Mouse (Mus musculus): ENCODE measurements around the gene Dppa4. TPM values are rescaled to one million over a fixed set of nuclear protein-coding genes. Genes with fewer than 3 reads are reported as not detected.
"Not testable (repeated sequence)": the region's sequence is repeated elsewhere in the genome, so short reads cannot be mapped to it uniquely, and the experiment has no call there.

The Dppa4 gene
- total RNA-seq, 2 experiments from 2014 or later, result not detected

DNA sequence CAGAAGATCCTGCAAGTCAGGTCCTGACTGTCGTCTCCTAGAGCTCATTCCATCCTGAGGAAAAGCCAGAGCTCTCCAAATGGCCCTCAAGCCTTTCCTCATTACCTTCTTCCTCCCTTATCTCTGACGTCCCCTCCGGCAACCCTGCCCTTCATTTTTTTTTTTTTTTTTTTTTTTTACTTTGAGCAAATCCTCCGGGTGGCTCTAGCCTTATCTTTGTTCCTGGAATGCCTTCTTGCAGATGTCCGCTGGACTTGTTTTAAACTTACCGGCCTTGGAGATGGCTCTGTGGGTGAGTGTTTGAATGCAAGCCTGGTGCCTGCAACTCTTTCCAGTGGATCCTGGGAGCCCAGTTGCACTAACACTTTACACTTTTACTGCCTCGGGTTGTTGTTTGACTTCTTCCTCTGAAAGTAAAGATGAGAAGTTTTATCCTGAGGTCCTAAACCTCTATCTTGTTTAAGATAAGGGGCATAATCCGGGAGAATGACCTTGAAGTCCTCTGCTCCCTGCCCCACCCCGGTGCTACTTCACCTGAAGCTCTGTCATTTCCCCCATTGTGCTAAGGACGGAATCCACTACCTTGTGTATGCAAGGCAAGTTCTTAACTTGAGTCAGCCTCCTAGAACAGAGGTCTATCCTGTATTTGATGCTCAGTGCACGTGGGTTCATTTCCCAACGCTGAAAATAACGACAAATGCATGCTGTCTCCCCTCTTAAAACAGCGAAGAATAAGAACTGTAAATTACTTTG is 14.0 kb downstream of the Dppa4 start:
- Histone ChIP-seq H3K27ac (no peak overlapping the region), H3K4me3 (no peak overlapping the region)
- no peak for DNase-seq (ENCODE audit: extremely low spot score in 1 of 2, low spot score in 2 of 2)
- no peak for TF ChIP-seq CTCF (IDR thresholded peaks at IDR 0.05)
- intact Hi-C loops (cut with DNase I), result no loop called here

- DNase-seq (ENCODE audit: extremely low spot score in 1 of 2, low spot score in 2 of 2), result no peak
- Histone ChIP-seq H3K27ac (no peak overlapping the region), H3K4me3 (no peak overlapping the region)
- intact Hi-C loops (cut with DNase I), result no loop called here
- no peak for TF ChIP-seq CTCF (IDR thresholded peaks at IDR 0.05)
These were observed 16.4 kb downstream of the Dppa4 start for GRCm38 (mm10) chr16:48299884-48300283.

DNA sequence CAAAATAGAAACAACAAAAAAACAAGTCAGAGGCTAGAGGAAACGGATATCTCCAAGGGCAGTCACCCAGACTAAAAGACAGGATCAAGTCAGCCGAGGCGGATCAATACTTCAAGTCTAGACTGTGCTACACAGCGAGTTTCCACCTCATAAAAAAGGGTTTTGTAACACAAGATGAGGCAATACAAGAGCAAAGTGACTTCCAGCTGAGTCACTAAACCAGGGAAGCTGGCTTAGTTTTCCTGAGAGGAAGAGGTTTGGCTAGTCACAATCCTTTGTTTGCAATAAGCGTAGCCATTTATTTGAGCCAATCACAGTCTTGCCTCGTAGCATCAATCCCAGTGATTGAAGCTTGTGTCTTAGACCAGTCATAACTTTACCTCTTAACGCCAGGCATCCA is 20.0 kb downstream of the Dppa4 start, which contains the start of gene Dppa2:
TSS of gene Dppa2 (plus strand) at position 400 of the 400 bp plus-strand sequence.
- DNase-seq (ENCODE audit: extremely low spot score in 1 of 2, low spot score in 2 of 2), result no peak
- no peak for TF ChIP-seq CTCF (IDR thresholded peaks at IDR 0.05)
- no peak within 1 kb of the TSS for H3K4me3 ChIP-seq
- no peak within 1 kb of the TSS for H3K27ac ChIP-seq
- intact Hi-C loops (cut with DNase I), result no loop called here

DNA sequence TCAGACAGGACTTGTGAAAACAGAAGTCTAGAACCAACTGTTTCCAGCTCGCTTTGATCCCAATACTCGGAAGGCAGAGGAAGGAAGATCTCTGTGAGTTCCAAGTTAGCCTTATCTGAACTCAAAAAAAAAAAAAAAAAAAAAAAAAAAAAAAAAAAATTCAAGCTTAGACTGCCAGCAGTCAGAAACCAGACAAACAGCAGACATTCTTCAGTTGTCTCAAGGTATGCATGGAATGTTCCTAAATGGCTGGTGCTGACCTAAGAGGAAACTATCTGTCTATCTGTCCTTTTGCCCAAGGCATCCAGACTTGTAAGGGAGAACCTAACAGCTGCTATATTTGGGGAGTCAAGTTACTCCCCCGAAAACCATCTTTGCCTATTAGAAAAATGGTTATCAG is 20.4 kb downstream of the Dppa4 start:
- TF ChIP-seq CTCF (IDR thresholded peaks at IDR 0.05), result no peak
- no peak for DNase-seq (ENCODE audit: extremely low spot score in 1 of 2, low spot score in 2 of 2)
- Histone ChIP-seq H3K27ac (no peak overlapping the region), H3K4me3 (no peak overlapping the region)
- intact Hi-C loops (cut with DNase I), result no loop called here

DNA sequence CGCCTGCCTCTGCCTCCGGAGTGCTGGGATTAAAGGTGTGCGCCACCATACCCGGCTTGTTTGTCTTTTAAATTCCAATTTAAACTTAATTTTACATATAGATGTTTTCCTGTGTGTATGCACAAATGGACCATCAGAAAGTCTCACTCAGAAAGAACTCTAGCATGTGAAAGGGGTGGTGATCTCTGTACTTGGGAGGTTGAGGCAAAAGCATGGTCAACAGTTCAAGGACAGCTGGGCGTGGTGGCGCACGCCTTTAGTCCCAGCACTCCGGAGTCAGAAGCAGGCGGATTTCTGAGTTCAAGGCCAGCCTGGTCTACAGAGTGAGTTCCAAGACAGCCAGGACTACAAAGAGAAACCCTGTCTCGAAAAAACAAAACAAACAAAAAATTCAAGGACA is 25.4 kb downstream of the Dppa4 start:
- H3K4me3 ChIP-seq; H3K27ac ChIP-seq; DNase-seq (ENCODE audit: extremely low spot score in 1 of 2, low spot score in 2 of 2); intact Hi-C loops (cut with DNase I): not testable (repeated sequence)

- Histone ChIP-seq H3K27ac (no peak overlapping the region), H3K4me3 (no peak overlapping the region)
- DNase-seq (ENCODE audit: extremely low spot score in 1 of 2, low spot score in 2 of 2), result no peak
- TF ChIP-seq CTCF (IDR thresholded peaks at IDR 0.05), result no peak
- intact Hi-C loops (cut with DNase I), result no loop called here
These were observed 26.5 kb downstream of the Dppa4 start for GRCm38 (mm10) chr16:48309912-48310630.

GRCm38 (mm10) chr16:48315294-48315693 is 31.8 kb downstream of the Dppa4 start:
- no peak for TF ChIP-seq CTCF (IDR thresholded peaks at IDR 0.05)
- H3K4me3 ChIP-seq, result no peak overlapping the region
- DNase-seq (ENCODE audit: extremely low spot score in 1 of 2, low spot score in 2 of 2), result no peak
- no peak overlapping the region for H3K27ac ChIP-seq
- intact Hi-C loops (cut with DNase I), result no loop called here

GRCm38 (mm10) chr16:48320781-48321180 is 37.2 kb downstream of the Dppa4 start:
- Histone ChIP-seq H3K4me3 (no peak overlapping the region), H3K27ac (no peak overlapping the region)
- intact Hi-C loops (cut with DNase I), result no loop called here
- TF ChIP-seq CTCF (IDR thresholded peaks at IDR 0.05), result peak; percentile 2; the same call in 1 of the 2 replicates
- no peak for DNase-seq (ENCODE audit: extremely low spot score in 1 of 2, low spot score in 2 of 2)

DNA sequence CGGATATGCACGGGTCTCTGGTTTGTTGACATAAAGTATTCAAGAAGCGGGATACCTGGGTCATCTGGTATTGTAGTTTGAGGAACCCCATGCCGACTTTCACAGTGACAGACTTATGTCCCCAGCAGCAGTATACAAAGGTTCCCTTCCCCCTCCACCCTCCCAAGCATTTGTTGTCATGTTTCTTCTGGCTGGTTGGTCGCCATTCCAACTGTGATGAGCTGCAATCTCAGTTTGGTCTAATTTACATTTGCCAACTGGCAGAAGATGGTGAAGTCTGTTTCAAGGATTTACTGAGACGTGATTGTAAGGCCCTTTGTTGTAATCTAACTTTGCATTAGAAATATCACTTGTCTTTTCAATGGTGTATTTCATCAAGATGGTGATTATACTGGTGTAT is 39.6 kb downstream of the Dppa4 start:
- no peak overlapping the region for H3K4me3 ChIP-seq
- intact Hi-C loops (cut with DNase I), result no loop called here
- TF ChIP-seq CTCF (IDR thresholded peaks at IDR 0.05), result no peak
- no peak for DNase-seq (ENCODE audit: extremely low spot score in 1 of 2, low spot score in 2 of 2)
- no peak overlapping the region for H3K27ac ChIP-seq

- intact Hi-C loops (cut with DNase I), result no loop called here
- Histone ChIP-seq H3K4me3 (no peak overlapping the region), H3K27ac (no peak overlapping the region)
- no peak for DNase-seq (ENCODE audit: extremely low spot score in 1 of 2, low spot score in 2 of 2)
- no peak for TF ChIP-seq CTCF (IDR thresholded peaks at IDR 0.05)
These were observed 40.2 kb downstream of the Dppa4 start for GRCm38 (mm10) chr16:48323602-48324345.

GRCm38 (mm10) chr16:48326903-48327302 is 43.4 kb downstream of the Dppa4 start:
- intact Hi-C loops (cut with DNase I), result no loop called here
- H3K4me3 ChIP-seq, result no peak overlapping the region
- no peak for TF ChIP-seq CTCF (IDR thresholded peaks at IDR 0.05)
- DNase-seq (ENCODE audit: extremely low spot score in 1 of 2, low spot score in 2 of 2), result no peak
- H3K27ac ChIP-seq, result no peak overlapping the region

DNA sequence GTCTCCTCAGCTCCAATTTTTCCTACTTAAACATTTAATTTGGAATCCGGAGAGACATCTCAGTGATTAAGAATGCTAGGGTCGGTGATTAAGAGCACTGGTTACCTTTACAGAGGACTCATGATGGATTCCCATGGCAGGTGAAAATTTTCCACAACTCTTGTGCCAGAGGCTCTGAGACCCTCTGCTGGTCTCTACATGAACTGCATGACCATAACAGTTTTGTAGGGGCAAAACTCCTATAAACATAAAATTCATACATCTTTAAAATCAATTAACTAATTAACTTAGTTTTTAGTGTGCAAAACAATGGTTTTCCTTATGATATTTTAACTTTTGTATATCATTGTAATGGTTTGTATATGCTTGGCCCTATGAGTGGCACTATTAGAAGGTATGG is 44.9 kb downstream of the Dppa4 start:
- DNase-seq (ENCODE audit: extremely low spot score in 1 of 2, low spot score in 2 of 2), result no peak
- intact Hi-C loops (cut with DNase I), result no loop called here
- no peak overlapping the region for H3K4me3 ChIP-seq
- peak; percentile 3; the same call in 1 of the 2 replicates for TF ChIP-seq CTCF (IDR thresholded peaks at IDR 0.05)
- no peak overlapping the region for H3K27ac ChIP-seq
